Mouse (Mus musculus) myocyte (in vitro differentiated cells): ENCODE measurements around the gene Sacm1l. TPM values are rescaled to one million over a fixed set of nuclear protein-coding genes. Genes with fewer than 3 reads are reported as not detected.

Source experiments
- H3K27me3 ChIP-seq: one replicate; pipeline ENCODE4 v1.6.1; 2011; ENCODE audit not compliant: control insufficient read depth, insufficient read depth, insufficient read length
- H3K36me3 ChIP-seq: one replicate; pipeline ENCODE4 v1.6.1; 2011; ENCODE audit not compliant: control insufficient read depth, insufficient read depth
- H3K4me2 ChIP-seq: one replicate; pipeline ENCODE4 v1.6.1; 2011; ENCODE audit warnings: low read depth, control low read depth
- H3K4me3 ChIP-seq: one replicate; pipeline ENCODE4 v1.5.1; 2011; ENCODE audit warnings: mild to moderate bottlenecking, control low read depth, moderate library complexity
- H3K79me2 ChIP-seq: one replicate; pipeline ENCODE4 v1.6.1; 2011; ENCODE audit not compliant: control insufficient read depth, insufficient read depth
- H3ac ChIP-seq: one replicate; pipeline ENCODE4 v1.6.1; 2011; ENCODE audit not compliant: control insufficient read depth, insufficient read length
- CEBPB ChIP-seq: IDR thresholded peaks from 2 replicates; pipeline ENCODE4 v1.6.1; 2011; ENCODE audit warnings: mild to moderate bottlenecking, moderate library complexity; ENCODE audit not compliant: poor library complexity, insufficient read depth, severe bottlenecking
- E2F4 ChIP-seq: IDR thresholded peaks from one replicate; pipeline ENCODE4 v1.6.1; 2011; ENCODE audit warnings: mild to moderate bottlenecking, control low read depth, moderate library complexity; ENCODE audit not compliant: insufficient read depth
- MAX ChIP-seq: IDR thresholded peaks from one replicate; pipeline ENCODE4 v1.6.1; 2011; ENCODE audit warnings: low read depth, mild to moderate bottlenecking, control low read depth
- MYOD1 ChIP-seq, 3 experiments: IDR thresholded peaks; one replicate each; pipeline ENCODE4 v1.6.1; 2011; ENCODE audit warnings: control low read depth in 2 of 3, low read depth in 2 of 3, mild to moderate bottlenecking in 2 of 3, moderate library complexity in 1 of 3; ENCODE audit not compliant: insufficient read length in 2 of 3, control insufficient read depth in 1 of 3
- MYOG ChIP-seq, 3 experiments: IDR thresholded peaks; one replicate each; pipeline ENCODE4 v1.6.1; 2011; ENCODE audit warnings: control low read depth in 2 of 3, low read depth in 2 of 3, mild to moderate bottlenecking in 2 of 3; ENCODE audit not compliant: insufficient read length in 2 of 3, control insufficient read depth in 1 of 3, insufficient read depth in 1 of 3
- POLR2A ChIP-seq: IDR thresholded peaks from one replicate; pipeline ENCODE4 v1.6.1; 2011; ENCODE audit warnings: low read depth, mild to moderate bottlenecking, control low read depth, moderate library complexity; ENCODE audit not compliant: insufficient read length
- POLR2AphosphoS2 ChIP-seq: IDR thresholded peaks from one replicate; pipeline ENCODE4 v1.6.1; 2011; ENCODE audit warnings: low read depth, control low read depth; ENCODE audit not compliant: insufficient read length
- REST ChIP-seq: IDR thresholded peaks from one replicate; pipeline ENCODE4 v1.6.1; 2011; ENCODE audit warnings: mild to moderate bottlenecking, control low read depth, moderate library complexity; ENCODE audit not compliant: insufficient read depth, insufficient read length
- SRF ChIP-seq: IDR thresholded peaks from one replicate; pipeline ENCODE4 v1.6.1; 2011; ENCODE audit warnings: low read depth; ENCODE audit not compliant: control insufficient read depth, insufficient read length
- TCF12 ChIP-seq: IDR thresholded peaks from one replicate; pipeline ENCODE4 v1.6.1; 2011; ENCODE audit warnings: mild to moderate bottlenecking, control low read depth; ENCODE audit not compliant: poor library complexity, insufficient read depth, severe bottlenecking
- TCF3 ChIP-seq: IDR thresholded peaks from one replicate; pipeline ENCODE4 v1.6.1; 2011; ENCODE audit warnings: low read depth, control low read depth; ENCODE audit not compliant: insufficient read length
- USF1 ChIP-seq: IDR thresholded peaks from one replicate; pipeline ENCODE4 v1.6.1; 2011; ENCODE audit warnings: low read depth, mild to moderate bottlenecking, control low read depth, moderate library complexity
- polyA plus RNA-seq: library from polyadenylated mRNA; unstranded; fragments of >200 nt; fragmentation: generic; extraction: Trizol; gene quantifications from one replicate; pipeline ENCODE4 v1.2.1, GENCODE M21; 2012; ENCODE audit warnings: missing spikeins

Sacm1l gene
- polyA plus RNA-seq, result 11.0 TPM

- TF ChIP-seq CEBPB (peak; percentile 51; the same call in 1 of the 2 replicates), E2F4 (no peak), MYOG (IDR thresholded peaks at IDR 0.05; ENCODE audit: control insufficient read depth in 1 of 3, insufficient read depth in 1 of 3, insufficient read length in 2 of 3, low read depth in 2 of 3) (no peak), MAX (no peak), TCF12 (no peak), POLR2AphosphoS2 (peak; percentile 63), POLR2A (peak; percentile 67), SRF (peak; percentile 29), USF1 (no peak), REST (no peak), TCF3 (no peak), MYOD1 (IDR thresholded peaks at IDR 0.05; ENCODE audit: control insufficient read depth in 1 of 3, insufficient read length in 2 of 3, low read depth in 2 of 3) (no peak)
- H3ac ChIP-seq, result peak within 1 kb of the TSS; percentile 90
- H3K36me3 ChIP-seq, result no peaks in the 10 kb centered on the region
- H3K27me3 ChIP-seq, result no peaks in the 10 kb centered on the region
- peaks cover 46% of the 10 kb centered on the region for H3K79me2 ChIP-seq
- peak within 1 kb of the TSS; percentile 61 for H3K4me3 ChIP-seq
- H3K4me2 ChIP-seq, result peak within 1 kb of the TSS; percentile 78
Observed at GRCm38 (mm10) chr9:123529392-123530157, at the start of gene Sacm1l. TSS of gene Sacm1l (plus strand) at chr9:123529759.

DNA sequence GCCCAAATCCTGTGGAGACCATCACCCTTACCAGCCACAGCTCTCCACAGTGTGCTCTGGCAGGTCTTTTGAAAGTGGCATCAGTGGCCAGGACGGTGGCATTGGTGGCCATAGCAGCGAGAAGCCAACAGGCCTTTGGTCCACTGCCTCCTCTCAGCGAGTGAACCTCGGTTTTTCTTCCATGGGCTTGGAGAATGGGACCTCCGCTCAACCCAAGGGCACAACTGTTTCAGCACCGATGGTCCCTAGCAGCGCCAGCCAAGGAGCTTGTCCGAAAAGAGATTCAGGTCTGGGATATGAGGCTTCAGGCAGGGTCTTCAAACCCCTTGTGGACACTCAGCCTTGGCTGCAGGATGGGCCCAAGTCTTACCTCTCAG lies 49.7 kb upstream of the Sacm1l start:
- Histone ChIP-seq H3K36me3 (peaks cover 3% of the 10 kb centered on the region), H3K79me2 (peaks cover 59% of the 10 kb centered on the region), H3ac (peak overlapping the region; percentile 3), H3K4me2 (peak overlapping the region; percentile 97), H3K4me3 (peak overlapping the region; percentile 81), H3K27me3 (no peaks in the 10 kb centered on the region)
- TF ChIP-seq MAX (no peak), MYOG (IDR thresholded peaks at IDR 0.05; ENCODE audit: control insufficient read depth in 1 of 3, insufficient read depth in 1 of 3, insufficient read length in 2 of 3, low read depth in 2 of 3) (no peak), REST (no peak), POLR2AphosphoS2 (peak; percentile 25)

DNA sequence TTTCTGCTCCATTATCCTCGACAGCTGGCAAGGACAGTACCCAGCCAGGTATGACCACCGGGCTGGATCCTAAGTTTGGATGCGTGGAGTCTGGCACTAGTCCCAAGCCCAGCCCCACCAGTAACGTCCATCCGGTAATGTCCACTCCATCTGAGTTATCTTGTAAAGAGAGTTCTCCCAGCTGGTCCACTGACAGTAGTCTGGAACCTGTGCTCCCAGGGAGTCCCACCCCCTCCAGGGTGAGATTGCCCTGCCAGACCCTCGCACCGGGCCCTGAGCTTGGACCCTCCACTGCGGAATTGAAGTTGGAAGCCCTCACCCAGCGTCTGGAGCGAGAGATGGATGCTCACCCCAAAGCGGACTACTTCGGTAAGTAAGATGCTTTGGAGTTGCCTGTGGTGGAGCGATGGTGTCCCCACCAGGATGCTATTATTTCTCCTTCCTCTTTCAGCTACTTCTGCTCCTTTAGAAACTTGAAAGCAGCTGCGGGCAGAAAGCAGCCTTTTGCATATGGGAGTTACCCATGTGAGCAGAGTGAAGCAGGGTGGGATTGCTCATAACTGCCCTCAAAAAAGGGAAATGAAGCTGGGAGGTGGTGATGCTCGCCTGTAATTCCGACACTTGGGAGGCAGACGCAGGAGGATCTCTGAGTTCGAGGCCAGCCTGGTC lies 49.2 kb upstream of the Sacm1l start:
- no peaks in the 10 kb centered on the region for H3K27me3 ChIP-seq
- TF ChIP-seq REST, result no peak
- TF ChIP-seq MAX, result no peak
- no peak for TF ChIP-seq MYOG (IDR thresholded peaks at IDR 0.05; ENCODE audit: control insufficient read depth in 1 of 3, insufficient read depth in 1 of 3, insufficient read length in 2 of 3, low read depth in 2 of 3)
- TF ChIP-seq MYOD1 (IDR thresholded peaks at IDR 0.05; ENCODE audit: control insufficient read depth in 1 of 3, insufficient read length in 2 of 3, low read depth in 2 of 3), result no peak
- TF ChIP-seq USF1, result no peak
- TF ChIP-seq SRF, result no peak
- no peak for TF ChIP-seq POLR2A
- TF ChIP-seq TCF12, result no peak
- TF ChIP-seq POLR2AphosphoS2, result no peak
- no peak for TF ChIP-seq E2F4
- TF ChIP-seq TCF3, result no peak
- peak overlapping the region; percentile 3 for H3ac ChIP-seq
- H3K36me3 ChIP-seq, result peaks cover 8% of the 10 kb centered on the region
- H3K4me2 ChIP-seq, result peak overlapping the region; percentile 97
- peak overlapping the region; percentile 81 for H3K4me3 ChIP-seq
- H3K79me2 ChIP-seq, result peaks cover 65% of the 10 kb centered on the region

DNA sequence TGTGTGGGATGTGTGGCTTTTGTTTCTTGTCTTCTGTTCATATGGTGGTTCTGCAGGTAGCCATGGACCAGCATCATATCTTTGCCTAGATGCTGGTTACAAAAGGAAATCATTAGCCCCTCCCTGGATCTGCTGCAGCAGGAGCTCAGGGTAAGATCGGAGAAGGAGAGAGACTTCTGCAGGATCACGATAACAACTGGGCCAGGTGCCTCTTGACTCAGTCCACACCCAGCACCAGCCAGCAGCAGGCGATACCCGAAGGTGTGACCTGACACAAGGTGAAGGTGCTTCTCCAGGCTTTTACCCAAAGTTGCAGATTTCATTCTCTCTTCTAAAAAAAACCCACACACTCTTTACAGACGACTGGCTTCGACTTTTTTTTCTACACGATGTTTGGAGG lies 48.4 kb upstream of the Sacm1l start:
- H3K36me3 ChIP-seq, result peaks cover 16% of the 10 kb centered on the region
- H3K4me2 ChIP-seq, result peak overlapping the region; percentile 97
- no peaks in the 10 kb centered on the region for H3K27me3 ChIP-seq
- H3K4me3 ChIP-seq, result peak overlapping the region; percentile 81
- no peak for TF ChIP-seq MAX
- TF ChIP-seq REST, result no peak
- TF ChIP-seq MYOG (IDR thresholded peaks at IDR 0.05; ENCODE audit: control insufficient read depth in 1 of 3, insufficient read depth in 1 of 3, insufficient read length in 2 of 3, low read depth in 2 of 3), result no peak
- no peak for TF ChIP-seq USF1
- no peak for TF ChIP-seq SRF
- H3ac ChIP-seq, result no peak overlapping the region
- H3K79me2 ChIP-seq, result peaks cover 72% of the 10 kb centered on the region

- Histone ChIP-seq H3K36me3 (peaks cover 22% of the 10 kb centered on the region), H3K4me2 (peak overlapping the region; percentile 97)
Observed at GRCm38 (mm10) chr9:123483598-123483997, 46.0 kb upstream of the Sacm1l start.

More at GRCm38 (mm10) chr9:123483598-123483997, 46.0 kb upstream of the Sacm1l start:
- TF ChIP-seq TCF12 (no peak), E2F4 (no peak), MYOD1 (IDR thresholded peaks at IDR 0.05; ENCODE audit: control insufficient read depth in 1 of 3, insufficient read length in 2 of 3, low read depth in 2 of 3) (peak in 1 of 3 experiments; percentile 21), TCF3 (no peak), CEBPB (peak; percentile 50; the same call in 1 of the 2 replicates)
- Histone ChIP-seq H3K27me3 (no peaks in the 10 kb centered on the region), H3K79me2 (peaks cover 95% of the 10 kb centered on the region), H3ac (no peak overlapping the region), H3K4me3 (no peak overlapping the region)
